Mouse (Mus musculus): Measurements from ENCODE around the gene Rce1. TPM values are rescaled to one million over a fixed set of nuclear protein-coding genes. Genes with fewer than 3 reads are reported as not detected.

Rce1 gene
- polyA plus RNA-seq, 1 experiment from 2014 or later, result 37.7 TPM

GRCm38 (mm10) chr19:4624006-4624405 is 1.4 kb downstream of the Rce1 start:
- Histone ChIP-seq H3K4me2 (no peak overlapping the region; the same call in 1 of the 2 replicates), H3K4me1 (peaks cover 31% of the 10 kb centered on the region), H3K9ac (0 out of 2 replicates have a peak overlapping the region, but pooled peaks have one; percentile 97), H3K27me3 (replicated peaks) (no peaks in the 10 kb centered on the region), H3K4me3 (no peak overlapping the region), H3K36me3 (peaks cover 42% of the 10 kb centered on the region), H3K27ac (replicated peaks) (no peak overlapping the region), H3K9me3 (no peaks in the 10 kb centered on the region)
- ATAC-seq (ENCODE audit: extremely low read depth, insufficient number of reproducible peaks, low FRiP score, low TSS enrichment), result no peak
- 89% methylated on average over 12 of the region's 12 CpGs for WGBS

GRCm38 (mm10) chr19:4623419-4623818 is 2.0 kb downstream of the Rce1 start:
- H3K27me3 ChIP-seq (replicated peaks), result no peaks in the 10 kb centered on the region
- no peak for ATAC-seq (ENCODE audit: extremely low read depth, insufficient number of reproducible peaks, low FRiP score, low TSS enrichment)
- H3K4me3 ChIP-seq, result no peak overlapping the region
- peaks cover 42% of the 10 kb centered on the region for H3K36me3 ChIP-seq
- 92% methylated on average over 9 of the region's 9 CpGs for whole genome bisulfite sequencing
- no peak overlapping the region for H3K4me2 ChIP-seq
- H3K27ac ChIP-seq (replicated peaks), result no peak overlapping the region
- H3K4me1 ChIP-seq, result peaks cover 28% of the 10 kb centered on the region
- H3K9me3 ChIP-seq, result no peaks in the 10 kb centered on the region
- no peak overlapping the region for H3K9ac ChIP-seq

DNA sequence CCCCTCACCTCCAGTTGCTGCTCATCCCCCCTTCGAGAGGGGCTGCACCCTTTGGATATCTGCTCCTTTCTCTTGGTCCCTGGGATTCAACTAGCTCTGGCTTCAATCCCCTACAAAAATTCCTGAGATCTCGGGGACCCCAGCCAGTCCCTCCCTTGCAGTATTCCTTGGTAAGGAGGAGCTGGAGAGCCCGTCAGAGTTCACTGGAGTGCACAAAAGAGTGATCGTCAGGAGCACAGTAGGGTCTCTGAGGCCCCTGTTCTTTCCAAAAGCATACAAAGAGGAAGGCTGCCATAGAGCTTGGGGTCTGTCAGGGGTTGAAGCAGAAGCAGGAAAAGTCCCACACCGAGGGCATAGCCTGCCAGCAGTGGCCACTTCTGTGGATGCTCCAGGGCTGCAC is 2.7 kb downstream of the Rce1 start:
- Histone ChIP-seq H3K9ac (no peak overlapping the region), H3K4me3 (no peak overlapping the region), H3K27ac (replicated peaks) (no peak overlapping the region), H3K27me3 (replicated peaks) (0 out of 2 replicates have a peak, but pooled peaks cover 2% of the 10 kb centered on the region), H3K4me2 (no peak overlapping the region), H3K36me3 (peaks cover 42% of the 10 kb centered on the region), H3K4me1 (peaks cover 24% of the 10 kb centered on the region), H3K9me3 (no peaks in the 10 kb centered on the region)
- 80% methylated on average over 5 of the region's 5 CpGs for WGBS
- ATAC-seq (ENCODE audit: extremely low read depth, insufficient number of reproducible peaks, low FRiP score, low TSS enrichment), result no peak

DNA sequence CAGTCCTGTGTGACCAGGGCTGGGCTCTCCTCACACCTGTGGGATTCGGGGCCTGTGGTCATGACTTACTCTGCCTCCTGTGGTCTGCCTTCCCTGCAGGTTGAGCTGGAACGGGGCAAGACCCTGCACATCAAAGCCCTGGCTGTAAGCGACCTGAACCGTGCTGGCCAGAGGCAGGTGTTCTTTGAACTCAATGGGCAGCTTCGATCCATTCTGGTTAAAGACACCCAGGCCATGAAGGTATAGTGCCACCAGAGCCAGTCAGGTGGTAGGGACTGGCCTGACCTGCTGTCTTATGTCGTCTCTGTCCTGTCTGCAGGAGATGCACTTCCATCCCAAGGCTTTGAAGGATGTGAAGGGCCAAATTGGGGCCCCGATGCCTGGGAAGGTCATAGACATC is 4.7 kb downstream of the Rce1 start:
- WGBS, result 83% methylated on average over 7 of the region's 7 CpGs

GRCm38 (mm10) chr19:4619461-4619860 is 6.0 kb downstream of the Rce1 start:
- H3K27ac ChIP-seq (replicated peaks), result no peak overlapping the region
- H3K4me2 ChIP-seq, result no peak overlapping the region
- H3K9me3 ChIP-seq, result no peaks in the 10 kb centered on the region
- H3K36me3 ChIP-seq, result peaks cover 42% of the 10 kb centered on the region
- WGBS, result 77% methylated on average over 10 of the region's 10 CpGs
- ATAC-seq (ENCODE audit: extremely low read depth, insufficient number of reproducible peaks, low FRiP score, low TSS enrichment), result no peak
- H3K27me3 ChIP-seq (replicated peaks), result peaks cover 12% of the 10 kb centered on the region; the same call in 1 of the 2 replicates
- H3K9ac ChIP-seq, result no peak overlapping the region
- peaks cover 15% of the 10 kb centered on the region for H3K4me1 ChIP-seq
- no peak overlapping the region for H3K4me3 ChIP-seq

More for the DNA sequence above, 4.7 kb downstream of the Rce1 start:
- no peak overlapping the region for H3K4me2 ChIP-seq
- no peak for ATAC-seq (ENCODE audit: extremely low read depth, insufficient number of reproducible peaks, low FRiP score, low TSS enrichment)
- H3K27me3 ChIP-seq (replicated peaks), result peaks cover 12% of the 10 kb centered on the region; the same call in 1 of the 2 replicates
- no peak overlapping the region for H3K9ac ChIP-seq
- H3K4me3 ChIP-seq, result no peak overlapping the region
- peaks cover 18% of the 10 kb centered on the region for H3K4me1 ChIP-seq
- H3K36me3 ChIP-seq, result peaks cover 42% of the 10 kb centered on the region
- no peak overlapping the region for H3K27ac ChIP-seq (replicated peaks)
- no peaks in the 10 kb centered on the region for H3K9me3 ChIP-seq

- no peak for ATAC-seq (ENCODE audit: extremely low read depth, insufficient number of reproducible peaks, low FRiP score, low TSS enrichment)
- Histone ChIP-seq H3K27ac (replicated peaks) (no peak overlapping the region), H3K4me1 (peaks cover 22% of the 10 kb centered on the region), H3K9me3 (no peaks in the 10 kb centered on the region), H3K36me3 (peaks cover 40% of the 10 kb centered on the region), H3K27me3 (replicated peaks) (peaks cover 12% of the 10 kb centered on the region; the same call in 1 of the 2 replicates), H3K9ac (no peak overlapping the region), H3K4me3 (no peak overlapping the region), H3K4me2 (no peak overlapping the region)
- 26% methylated on average over 18 of the region's 18 CpGs for WGBS
These were observed 7.3 kb downstream of the Rce1 start for GRCm38 (mm10) chr19:4618183-4618582.

GRCm38 (mm10) chr19:4616546-4616945 is 8.9 kb downstream of the Rce1 start:
- peaks cover 26% of the 10 kb centered on the region for H3K4me1 ChIP-seq
- 0 out of 2 replicates have a peak overlapping the region, but pooled peaks have one; percentile 79 for H3K27ac ChIP-seq (replicated peaks)
- H3K36me3 ChIP-seq, result peaks cover 40% of the 10 kb centered on the region
- peak overlapping the region; percentile 75 for H3K4me2 ChIP-seq
- peaks cover 12% of the 10 kb centered on the region; the same call in 1 of the 2 replicates for H3K27me3 ChIP-seq (replicated peaks)
- no peak for ATAC-seq (ENCODE audit: extremely low read depth, insufficient number of reproducible peaks, low FRiP score, low TSS enrichment)
- H3K4me3 ChIP-seq, result peak overlapping the region; percentile 86; the same call in 1 of the 2 replicates
- no peaks in the 10 kb centered on the region for H3K9me3 ChIP-seq
- WGBS, result 31% methylated on average over 4 of the region's 4 CpGs
- H3K9ac ChIP-seq, result peak overlapping the region; percentile 97

DNA sequence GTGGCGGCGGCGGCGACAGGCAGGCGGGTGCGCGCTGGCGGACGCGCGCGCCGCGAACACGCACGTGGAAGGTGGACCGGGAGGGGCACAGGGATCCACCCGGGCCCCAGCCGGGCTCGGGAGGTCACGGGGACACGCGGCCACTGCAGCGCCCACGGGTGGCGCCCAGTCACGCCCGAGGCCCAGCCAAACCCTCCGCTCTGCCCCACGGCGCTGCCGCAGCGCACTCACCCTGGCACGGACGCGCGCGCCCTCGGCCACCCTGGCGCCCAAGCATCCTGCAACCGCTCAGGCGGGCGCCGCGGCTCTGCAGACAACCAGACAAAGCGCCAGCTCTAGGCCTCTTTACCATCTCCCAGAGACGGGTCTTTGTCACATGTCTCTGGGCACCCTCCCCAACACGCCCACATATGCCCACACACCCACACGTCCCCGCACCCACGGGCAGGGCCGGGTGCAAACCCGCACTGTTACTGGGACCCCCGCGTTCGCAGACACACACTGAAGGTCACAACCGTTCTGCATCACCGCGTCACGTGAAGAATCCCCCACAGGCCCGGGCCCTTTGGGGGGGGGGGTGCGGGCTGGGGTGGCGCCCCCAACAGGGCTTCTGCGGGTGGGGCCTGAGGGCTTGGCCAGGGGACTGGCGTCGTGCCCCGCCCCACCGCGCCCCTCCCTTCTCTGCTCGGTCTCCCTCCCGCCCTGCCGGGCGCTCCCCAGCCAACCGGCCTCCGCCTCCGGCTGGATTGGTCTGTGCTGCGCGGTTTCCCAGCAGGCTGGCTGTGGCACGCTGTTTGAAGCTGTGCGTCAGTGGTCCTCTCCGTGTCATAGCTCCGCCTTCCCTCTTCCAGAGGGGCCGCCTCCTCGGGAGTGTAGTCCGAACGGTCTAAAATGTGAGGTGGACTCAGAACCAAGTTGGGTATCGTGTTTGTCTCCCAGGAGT is 10.0 kb downstream of the Rce1 start, which contains the start of gene Lrfn4:
Gene Lrfn4, minus strand, starts transcription at position 517 of the 943 bp plus-strand sequence.
- Histone ChIP-seq H3K36me3 (peaks cover 34% of the 10 kb centered on the region), H3K27me3 (replicated peaks) (peaks cover 12% of the 10 kb centered on the region; the same call in 1 of the 2 replicates), H3K9ac (peak within 1 kb of the TSS; percentile 97), H3K27ac (replicated peaks) (peak within 1 kb of the TSS; percentile 79), H3K4me3 (peak within 1 kb of the TSS; percentile 86), H3K9me3 (no peaks in the 10 kb centered on the region), H3K4me2 (peak within 1 kb of the TSS; percentile 75), H3K4me1 (peaks cover 26% of the 10 kb centered on the region)
- ATAC-seq (ENCODE audit: extremely low read depth, insufficient number of reproducible peaks, low FRiP score, low TSS enrichment), result peak; percentile 86
- under 1% methylated on average over 75 of the region's 87 CpGs for WGBS

GRCm38 (mm10) chr19:4614305-4615150 is 10.9 kb downstream of the Rce1 start:
- no peaks in the 10 kb centered on the region for H3K9me3 ChIP-seq
- ATAC-seq (ENCODE audit: extremely low read depth, insufficient number of reproducible peaks, low FRiP score, low TSS enrichment), result no peak

DNA sequence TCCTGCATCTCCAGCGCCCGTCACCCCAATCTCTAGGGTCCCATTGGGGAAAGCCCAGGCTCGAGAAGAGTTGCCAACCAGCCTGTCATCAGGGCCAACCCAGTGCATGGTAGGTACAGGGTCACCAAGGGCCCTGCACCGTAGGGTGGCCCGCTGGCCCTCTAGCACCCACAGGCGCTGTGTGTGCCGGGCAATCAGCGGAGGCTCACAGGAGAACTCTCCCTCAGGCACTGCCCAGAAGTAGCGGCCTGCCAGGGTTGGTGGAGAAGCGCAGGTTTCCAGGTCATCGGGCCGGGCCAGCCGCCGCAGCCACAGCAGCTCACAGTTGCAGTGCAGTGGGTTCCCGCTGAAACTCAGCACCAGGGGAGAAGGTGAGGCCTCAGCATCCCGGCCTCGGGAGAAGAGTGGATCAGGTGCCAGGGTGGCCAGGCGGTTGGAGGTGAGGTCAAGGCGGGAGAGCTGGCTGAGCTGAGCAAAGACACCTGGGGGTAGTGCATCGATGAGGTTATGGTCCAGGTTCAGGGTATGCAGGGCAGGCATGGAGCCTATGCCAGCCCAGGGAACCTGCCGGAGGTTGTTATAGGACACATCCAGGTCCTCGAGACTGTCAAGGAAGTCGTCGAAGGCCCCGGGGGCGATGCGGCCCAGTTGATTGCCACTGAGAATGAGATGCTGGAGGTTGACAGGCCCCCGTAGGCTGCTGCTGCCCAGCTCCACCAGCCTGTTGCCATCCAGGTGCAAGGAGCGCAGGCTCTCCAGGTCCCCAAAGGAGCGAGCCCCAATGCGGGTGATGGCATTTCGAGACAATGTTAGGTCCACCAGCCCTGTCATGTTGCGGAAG is 11.8 kb downstream of the Rce1 start:
- WGBS, result 88% methylated on average over 33 of the region's 33 CpGs
- H3K9ac ChIP-seq, result peak overlapping the region; percentile 97
- H3K4me1 ChIP-seq, result peaks cover 26% of the 10 kb centered on the region
- no peak overlapping the region for H3K27ac ChIP-seq (replicated peaks)
- H3K27me3 ChIP-seq (replicated peaks), result peaks cover 12% of the 10 kb centered on the region; the same call in 1 of the 2 replicates
- H3K4me2 ChIP-seq, result peak overlapping the region; percentile 75
- no peaks in the 10 kb centered on the region for H3K9me3 ChIP-seq
- no peak for ATAC-seq (ENCODE audit: extremely low read depth, insufficient number of reproducible peaks, low FRiP score, low TSS enrichment)
- peak overlapping the region; percentile 86 for H3K4me3 ChIP-seq
- H3K36me3 ChIP-seq, result peaks cover 31% of the 10 kb centered on the region

More at GRCm38 (mm10) chr19:4614305-4615150, 10.9 kb downstream of the Rce1 start:
- Histone ChIP-seq H3K4me1 (peaks cover 26% of the 10 kb centered on the region), H3K4me2 (peak overlapping the region; percentile 75), H3K27me3 (replicated peaks) (peaks cover 12% of the 10 kb centered on the region; the same call in 1 of the 2 replicates), H3K9ac (peak overlapping the region; percentile 97), H3K27ac (replicated peaks) (peak overlapping the region; percentile 79), H3K4me3 (peak overlapping the region; percentile 86), H3K36me3 (peaks cover 31% of the 10 kb centered on the region)
- WGBS, result 35% methylated on average over 26 of the region's 49 CpGs

All from heart, embryonic 13.5 days (tissue).